Mouse (Mus musculus): ENCODE data around the gene Gm36245. TPM values are rescaled to one million over a fixed set of nuclear protein-coding genes. Genes with fewer than 3 reads are reported as not detected.

Gene Gm36245
- polyA plus RNA-seq (2015; fragmentation: Nextera tagmentation; extraction: Ambion mirVana), result not detected in 2 replicates

DNA sequence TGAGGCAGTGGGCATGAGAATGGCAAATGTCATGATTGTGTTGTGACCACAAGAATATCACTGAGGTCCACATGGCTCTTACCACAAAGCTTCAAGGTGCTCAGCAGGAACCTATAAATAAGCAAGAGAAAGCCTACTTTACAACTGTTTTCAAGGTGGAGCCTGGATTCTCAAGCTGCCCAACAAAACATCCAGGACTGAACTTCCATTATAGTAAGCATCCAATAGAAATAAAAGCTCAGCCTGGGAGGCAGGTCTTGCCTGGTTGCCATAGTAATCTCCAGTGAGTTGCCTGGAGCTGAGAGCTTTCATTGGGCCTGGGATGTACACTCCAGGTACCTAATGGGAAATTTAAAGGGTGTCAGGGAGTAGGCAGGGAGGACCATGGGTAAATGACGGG, at the start of gene Gm36245:
Gene Gm36245 (plus strand): TSS at position 301 of the 400 bp plus-strand sequence.
- Histone ChIP-seq H3K36me3 (ENCODE audit: control insufficient read depth, insufficient read depth) (no peaks in the 10 kb centered on the region), H3K27me3 (ENCODE audit: control insufficient read depth, insufficient read depth, low read depth, low read length) (no peaks in the 10 kb centered on the region), H3K4me2 (ENCODE audit: low read depth, low read length) (no peak within 1 kb of the TSS), H3K4me3 (ENCODE audit: low read depth, low read length) (no peak within 1 kb of the TSS), H3K9me3 (replicated peaks; ENCODE audit: control insufficient read depth, low read length) (no peaks in the 10 kb centered on the region), H3K9ac (ENCODE audit: low read depth, low read length) (no peak within 1 kb of the TSS), H3K27ac (ENCODE audit: low read length) (no peak within 1 kb of the TSS), H3K4me1 (ENCODE audit: control insufficient read depth, low read depth, low read length) (no peaks in the 10 kb centered on the region)
- no peak for ATAC-seq (ENCODE audit: low read depth)
- WGBS (ENCODE audit: insufficient replicate concordance), result 56% methylated on average over 1 of the region's 1 CpGs

DNA sequence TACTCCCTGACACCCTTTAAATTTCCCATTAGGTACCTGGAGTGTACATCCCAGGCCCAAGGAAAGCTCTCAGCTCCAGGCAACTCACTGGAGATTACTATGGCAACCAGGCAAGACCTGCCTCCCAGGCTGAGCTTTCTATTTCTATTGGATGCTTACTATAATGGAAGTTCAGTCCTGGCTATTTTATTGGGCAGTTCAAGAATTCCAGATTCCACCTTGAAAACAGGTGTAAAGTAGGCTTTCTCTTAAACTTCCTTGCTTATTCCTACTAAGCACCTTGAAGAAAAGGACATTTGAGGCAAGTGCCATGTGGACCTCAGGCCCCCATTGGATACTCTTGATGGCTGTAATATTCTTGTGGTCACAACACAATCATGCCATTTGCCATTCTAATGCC, 37.3 kb upstream of the Gm36245 start, which contains the start of gene 1700025B11Rik:
Gene 1700025B11Rik (minus strand): TSS at position 101 of the 400 bp plus-strand sequence.
- no peak within 1 kb of the TSS for H3K4me2 ChIP-seq (ENCODE audit: low read depth, low read length)

GRCm38 (mm10) chr15:77563219-77563618, 35.8 kb upstream of the Gm36245 start:
- Histone ChIP-seq H3K4me1 (ENCODE audit: control insufficient read depth, low read depth, low read length) (no peaks in the 10 kb centered on the region), H3K27me3 (ENCODE audit: control insufficient read depth, insufficient read depth, low read depth, low read length) (no peaks in the 10 kb centered on the region)
- no peak for ATAC-seq (ENCODE audit: low read depth)

More for the DNA sequence above, 37.3 kb upstream of the Gm36245 start, which contains the start of gene 1700025B11Rik:
- no peaks in the 10 kb centered on the region for H3K36me3 ChIP-seq (ENCODE audit: control insufficient read depth, insufficient read depth)
- H3K27ac ChIP-seq (ENCODE audit: low read length), result no peak within 1 kb of the TSS
- no peaks in the 10 kb centered on the region for H3K9me3 ChIP-seq (replicated peaks; ENCODE audit: control insufficient read depth, low read length)
- no peaks in the 10 kb centered on the region for H3K27me3 ChIP-seq (ENCODE audit: control insufficient read depth, insufficient read depth, low read depth, low read length)
- no peaks in the 10 kb centered on the region for H3K4me1 ChIP-seq (ENCODE audit: control insufficient read depth, low read depth, low read length)
- no peak for ATAC-seq (ENCODE audit: low read depth)
- H3K4me3 ChIP-seq (ENCODE audit: low read depth, low read length), result no peak within 1 kb of the TSS
- no peak within 1 kb of the TSS for H3K9ac ChIP-seq (ENCODE audit: low read depth, low read length)

GRCm38 (mm10) chr15:77578801-77579200, 20.3 kb upstream of the Gm36245 start:
- WGBS (ENCODE audit: insufficient replicate concordance), result 68% methylated on average over 2 of the region's 2 CpGs
- Histone ChIP-seq H3K4me2 (ENCODE audit: low read depth, low read length) (no peak overlapping the region), H3K27me3 (ENCODE audit: control insufficient read depth, insufficient read depth, low read depth, low read length) (no peaks in the 10 kb centered on the region), H3K9ac (ENCODE audit: low read depth, low read length) (no peak overlapping the region), H3K36me3 (ENCODE audit: control insufficient read depth, insufficient read depth) (no peaks in the 10 kb centered on the region), H3K4me3 (ENCODE audit: low read depth, low read length) (no peak overlapping the region), H3K27ac (ENCODE audit: low read length) (no peak overlapping the region), H3K4me1 (ENCODE audit: control insufficient read depth, low read depth, low read length) (no peaks in the 10 kb centered on the region), H3K9me3 (replicated peaks; ENCODE audit: control insufficient read depth, low read length) (no peaks in the 10 kb centered on the region)
- no peak for ATAC-seq (ENCODE audit: low read depth)

More at GRCm38 (mm10) chr15:77563219-77563618, 35.8 kb upstream of the Gm36245 start:
- Histone ChIP-seq H3K9me3 (replicated peaks; ENCODE audit: control insufficient read depth, low read length) (no peaks in the 10 kb centered on the region), H3K27ac (ENCODE audit: low read length) (no peak overlapping the region), H3K9ac (ENCODE audit: low read depth, low read length) (no peak overlapping the region), H3K4me2 (ENCODE audit: low read depth, low read length) (no peak overlapping the region), H3K4me3 (ENCODE audit: low read depth, low read length) (no peak overlapping the region), H3K36me3 (ENCODE audit: control insufficient read depth, insufficient read depth) (no peaks in the 10 kb centered on the region)

DNA sequence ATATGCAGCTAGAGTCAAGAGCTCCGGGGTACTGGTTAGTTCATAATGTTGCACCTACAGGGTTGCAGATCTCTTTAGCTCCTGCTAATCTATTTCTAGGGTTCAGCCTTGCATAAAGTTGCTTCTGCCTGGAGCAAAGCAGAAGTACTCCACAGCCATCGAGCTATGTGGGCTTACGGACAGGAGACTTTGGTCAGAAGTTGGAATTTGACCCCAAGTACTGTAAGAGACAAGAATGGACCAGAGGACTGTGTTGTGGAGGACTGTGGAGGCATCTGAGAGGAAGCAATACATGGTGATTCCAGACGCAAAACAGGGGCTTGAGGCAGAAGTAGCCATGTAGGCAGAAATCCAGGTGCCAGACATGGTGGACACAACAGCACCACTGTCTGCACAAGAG, 19.7 kb upstream of the Gm36245 start:
- ATAC-seq (ENCODE audit: low read depth), result no peak
- H3K36me3 ChIP-seq (ENCODE audit: control insufficient read depth, insufficient read depth), result no peaks in the 10 kb centered on the region

DNA sequence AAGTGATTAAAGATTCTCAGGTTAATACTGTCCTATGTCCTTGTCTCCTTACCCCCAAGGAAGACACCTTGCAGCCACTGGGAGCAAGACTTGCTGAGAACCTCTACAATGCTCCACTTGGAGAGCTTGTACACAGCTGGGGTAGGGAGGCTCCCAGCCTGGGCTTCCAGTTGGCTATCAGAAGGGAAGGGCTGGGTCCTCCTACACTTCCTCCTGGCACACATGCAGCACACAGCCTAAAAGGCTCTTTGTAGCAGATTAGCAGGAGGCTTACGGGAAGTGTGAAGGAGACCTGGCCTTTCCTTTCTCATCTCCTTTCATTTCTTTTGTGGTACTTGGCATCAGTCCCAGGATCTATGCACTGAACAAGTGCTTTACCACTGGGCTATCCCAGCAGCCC, 17.4 kb upstream of the Gm36245 start:
- no peak for ATAC-seq (ENCODE audit: low read depth)
- 28% methylated on average over 1 of the region's 1 CpGs for WGBS (ENCODE audit: insufficient replicate concordance)

More for the DNA sequence above, 19.7 kb upstream of the Gm36245 start:
- H3K4me1 ChIP-seq (ENCODE audit: control insufficient read depth, low read depth, low read length), result no peaks in the 10 kb centered on the region
- H3K9me3 ChIP-seq (replicated peaks; ENCODE audit: control insufficient read depth, low read length), result no peaks in the 10 kb centered on the region
- no peak overlapping the region for H3K27ac ChIP-seq (ENCODE audit: low read length)
- no peak overlapping the region for H3K4me3 ChIP-seq (ENCODE audit: low read depth, low read length)
- 63% methylated on average over 4 of the region's 4 CpGs for WGBS (ENCODE audit: insufficient replicate concordance)
- no peak overlapping the region for H3K4me2 ChIP-seq (ENCODE audit: low read depth, low read length)
- no peaks in the 10 kb centered on the region for H3K27me3 ChIP-seq (ENCODE audit: control insufficient read depth, insufficient read depth, low read depth, low read length)
- no peak overlapping the region for H3K9ac ChIP-seq (ENCODE audit: low read depth, low read length)

GRCm38 (mm10) chr15:77587026-77587425, 12.0 kb upstream of the Gm36245 start:
- no peak overlapping the region for H3K27ac ChIP-seq (ENCODE audit: low read length)
- H3K9me3 ChIP-seq (replicated peaks; ENCODE audit: control insufficient read depth, low read length), result no peaks in the 10 kb centered on the region
- no peak overlapping the region for H3K9ac ChIP-seq (ENCODE audit: low read depth, low read length)
- no peaks in the 10 kb centered on the region for H3K4me1 ChIP-seq (ENCODE audit: control insufficient read depth, low read depth, low read length)
- no peaks in the 10 kb centered on the region for H3K36me3 ChIP-seq (ENCODE audit: control insufficient read depth, insufficient read depth)
- ATAC-seq (ENCODE audit: low read depth), result no peak
- no peaks in the 10 kb centered on the region for H3K27me3 ChIP-seq (ENCODE audit: control insufficient read depth, insufficient read depth, low read depth, low read length)
- no peak overlapping the region for H3K4me2 ChIP-seq (ENCODE audit: low read depth, low read length)
- H3K4me3 ChIP-seq (ENCODE audit: low read depth, low read length), result no peak overlapping the region

More for the DNA sequence above, 17.4 kb upstream of the Gm36245 start:
- Histone ChIP-seq H3K4me2 (ENCODE audit: low read depth, low read length) (no peak overlapping the region), H3K27me3 (ENCODE audit: control insufficient read depth, insufficient read depth, low read depth, low read length) (no peaks in the 10 kb centered on the region), H3K4me1 (ENCODE audit: control insufficient read depth, low read depth, low read length) (no peaks in the 10 kb centered on the region), H3K9ac (ENCODE audit: low read depth, low read length) (no peak overlapping the region), H3K4me3 (ENCODE audit: low read depth, low read length) (no peak overlapping the region), H3K9me3 (replicated peaks; ENCODE audit: control insufficient read depth, low read length) (no peaks in the 10 kb centered on the region), H3K27ac (ENCODE audit: low read length) (no peak overlapping the region), H3K36me3 (ENCODE audit: control insufficient read depth, insufficient read depth) (no peaks in the 10 kb centered on the region)

GRCm38 (mm10) chr15:77588981-77589380, 10.1 kb upstream of the Gm36245 start:
- Histone ChIP-seq H3K27me3 (ENCODE audit: control insufficient read depth, insufficient read depth, low read depth, low read length) (no peaks in the 10 kb centered on the region), H3K27ac (ENCODE audit: low read length) (no peak overlapping the region), H3K36me3 (ENCODE audit: control insufficient read depth, insufficient read depth) (no peaks in the 10 kb centered on the region), H3K4me3 (ENCODE audit: low read depth, low read length) (no peak overlapping the region), H3K4me1 (ENCODE audit: control insufficient read depth, low read depth, low read length) (no peaks in the 10 kb centered on the region), H3K4me2 (ENCODE audit: low read depth, low read length) (no peak overlapping the region), H3K9me3 (replicated peaks; ENCODE audit: control insufficient read depth, low read length) (no peaks in the 10 kb centered on the region), H3K9ac (ENCODE audit: low read depth, low read length) (no peak overlapping the region)
- ATAC-seq (ENCODE audit: low read depth), result no peak

DNA sequence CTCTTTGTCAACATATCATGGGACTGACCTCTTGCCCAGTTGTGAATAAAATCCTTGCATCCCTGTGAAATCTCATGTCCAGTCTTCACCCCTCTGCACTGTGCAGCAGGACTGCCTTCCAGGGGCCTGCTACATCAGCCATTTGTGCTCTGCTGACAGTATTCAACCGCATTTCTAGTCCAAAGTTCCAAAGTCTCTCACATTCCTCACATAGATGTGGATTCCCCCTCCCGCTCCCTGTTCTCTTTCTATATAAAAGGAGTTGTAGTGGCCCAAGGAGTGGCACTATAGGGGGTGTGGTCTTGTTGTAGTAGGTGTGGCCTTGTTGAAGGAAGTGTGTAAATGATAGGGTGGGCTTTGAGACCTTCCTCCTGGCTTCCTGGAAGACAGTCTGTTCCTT, 8.2 kb upstream of the Gm36245 start:
- 57% methylated on average over 2 of the region's 2 CpGs for WGBS (ENCODE audit: insufficient replicate concordance)
- Histone ChIP-seq H3K9ac (ENCODE audit: low read depth, low read length) (no peak overlapping the region), H3K27ac (ENCODE audit: low read length) (no peak overlapping the region), H3K4me2 (ENCODE audit: low read depth, low read length) (no peak overlapping the region), H3K4me1 (ENCODE audit: control insufficient read depth, low read depth, low read length) (no peaks in the 10 kb centered on the region), H3K4me3 (ENCODE audit: low read depth, low read length) (no peak overlapping the region), H3K27me3 (ENCODE audit: control insufficient read depth, insufficient read depth, low read depth, low read length) (no peaks in the 10 kb centered on the region), H3K36me3 (ENCODE audit: control insufficient read depth, insufficient read depth) (no peaks in the 10 kb centered on the region), H3K9me3 (replicated peaks; ENCODE audit: control insufficient read depth, low read length) (no peaks in the 10 kb centered on the region)
- ATAC-seq (ENCODE audit: low read depth), result no peak

DNA sequence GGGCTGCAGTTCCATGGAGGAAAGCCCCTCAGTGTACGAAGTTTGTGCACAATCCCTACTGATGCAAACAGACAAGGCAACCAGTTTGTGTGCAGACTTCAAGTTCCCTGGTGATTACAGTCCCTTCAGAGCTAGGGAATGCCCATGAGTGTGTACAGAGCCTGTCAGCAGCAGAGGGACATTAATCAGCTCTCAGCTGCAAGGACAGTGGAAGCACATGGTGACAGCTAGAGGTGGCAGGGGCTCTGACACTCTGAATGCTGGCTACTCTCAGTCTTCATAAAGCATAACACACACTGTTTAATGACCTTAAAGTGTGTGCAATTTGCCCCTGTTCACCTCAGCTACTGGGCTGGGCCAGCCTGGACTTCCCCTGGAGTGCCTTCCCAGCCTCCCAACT, 5.5 kb upstream of the Gm36245 start:
- Histone ChIP-seq H3K27me3 (ENCODE audit: control insufficient read depth, insufficient read depth, low read depth, low read length) (no peaks in the 10 kb centered on the region), H3K9me3 (replicated peaks; ENCODE audit: control insufficient read depth, low read length) (no peaks in the 10 kb centered on the region), H3K4me1 (ENCODE audit: control insufficient read depth, low read depth, low read length) (no peaks in the 10 kb centered on the region), H3K9ac (ENCODE audit: low read depth, low read length) (no peak overlapping the region), H3K4me2 (ENCODE audit: low read depth, low read length) (no peak overlapping the region), H3K36me3 (ENCODE audit: control insufficient read depth, insufficient read depth) (no peaks in the 10 kb centered on the region), H3K27ac (ENCODE audit: low read length) (no peak overlapping the region), H3K4me3 (ENCODE audit: low read depth, low read length) (no peak overlapping the region)
- 46% methylated on average over 1 of the region's 1 CpGs for WGBS (ENCODE audit: insufficient replicate concordance)
- no peak for ATAC-seq (ENCODE audit: low read depth)
